Mouse (Mus musculus): ENCODE data around the gene Sh3kbp1.

The Sh3kbp1 gene

GRCm38 (mm10) chrX:159744620-159745019 lies 117.5 kb downstream of the Sh3kbp1 start:
- peak; percentile 21 for DNase-seq (ENCODE audit: low spot score)

- peak; percentile 47 for DNase-seq (ENCODE audit: low spot score)
Measured at GRCm38 (mm10) chrX:159751834-159752233, 124.8 kb downstream of the Sh3kbp1 start.

- no peak for DNase-seq (ENCODE audit: low spot score)
Measured at GRCm38 (mm10) chrX:159756261-159756660, 129.2 kb downstream of the Sh3kbp1 start.

GRCm38 (mm10) chrX:159756901-159757821 lies 130.1 kb downstream of the Sh3kbp1 start:
- DNase-seq (ENCODE audit: low spot score), result no peak

GRCm38 (mm10) chrX:159757854-159758540 lies 130.9 kb downstream of the Sh3kbp1 start:
- no peak for DNase-seq (ENCODE audit: low spot score)

GRCm38 (mm10) chrX:159763801-159764200 lies 136.7 kb downstream of the Sh3kbp1 start:
- no peak for DNase-seq (ENCODE audit: low spot score)

- DNase-seq (ENCODE audit: low spot score), result no peak
Measured at GRCm38 (mm10) chrX:159765850-159766249, 138.8 kb downstream of the Sh3kbp1 start.

GRCm38 (mm10) chrX:159769005-159769404 lies 141.9 kb downstream of the Sh3kbp1 start:
- no peak for DNase-seq (ENCODE audit: low spot score)

GRCm38 (mm10) chrX:159769773-159770172 lies 142.7 kb downstream of the Sh3kbp1 start:
- no peak for DNase-seq (ENCODE audit: low spot score)

GRCm38 (mm10) chrX:159772137-159772536 lies 145.1 kb downstream of the Sh3kbp1 start:
- DNase-seq (ENCODE audit: low spot score), result no peak

GRCm38 (mm10) chrX:159775042-159775441 lies 148.0 kb downstream of the Sh3kbp1 start:
- DNase-seq (ENCODE audit: low spot score), result no peak

GRCm38 (mm10) chrX:159778787-159779186 lies 151.7 kb downstream of the Sh3kbp1 start:
- no peak for DNase-seq (ENCODE audit: low spot score)

GRCm38 (mm10) chrX:159790516-159790915 lies 163.4 kb downstream of the Sh3kbp1 start:
- DNase-seq (ENCODE audit: low spot score), result no peak

- DNase-seq (ENCODE audit: low spot score), result no peak
Measured at GRCm38 (mm10) chrX:159795603-159796002, 168.5 kb downstream of the Sh3kbp1 start.

- no peak for DNase-seq (ENCODE audit: low spot score)
Measured at GRCm38 (mm10) chrX:159804371-159804770, 177.3 kb downstream of the Sh3kbp1 start.

- no peak for DNase-seq (ENCODE audit: low spot score)
Measured at GRCm38 (mm10) chrX:159809510-159809909, 182.4 kb downstream of the Sh3kbp1 start.

- DNase-seq (ENCODE audit: low spot score), result no peak
Measured at GRCm38 (mm10) chrX:159810469-159810868, 183.4 kb downstream of the Sh3kbp1 start.

GRCm38 (mm10) chrX:159817508-159817907 lies 190.4 kb downstream of the Sh3kbp1 start:
- no peak for DNase-seq (ENCODE audit: low spot score)

- DNase-seq (ENCODE audit: low spot score), result no peak
Measured at GRCm38 (mm10) chrX:159828135-159828534, 201.1 kb downstream of the Sh3kbp1 start.

- DNase-seq (ENCODE audit: low spot score), result peak; percentile 32
Measured at GRCm38 (mm10) chrX:159829192-159829852, 202.2 kb downstream of the Sh3kbp1 start.

GRCm38 (mm10) chrX:159831176-159831575 lies 204.1 kb downstream of the Sh3kbp1 start:
- DNase-seq (ENCODE audit: low spot score), result no peak

- no peak for DNase-seq (ENCODE audit: low spot score)
Measured at GRCm38 (mm10) chrX:159835239-159835638, 208.2 kb downstream of the Sh3kbp1 start.

- no peak for DNase-seq (ENCODE audit: low spot score)
Measured at GRCm38 (mm10) chrX:159837379-159837778, 210.3 kb downstream of the Sh3kbp1 start.
